Mouse (Mus musculus) erythroid progenitor cell, adult 5-6 weeks (primary cell): Measurements from ENCODE around the gene Mbd5. TPM values are rescaled to one million over a fixed set of nuclear protein-coding genes. Genes with fewer than 3 reads are reported as not detected.

Experiments used
- total RNA-seq, 2 experiments: library from RNA; stranded (forward) in 1 of 2; stranded (reverse) in 1 of 2; fragments of 150-400 nt in 1 of 2; fragments of 186-747, 209-891 nt in 1 of 2; gene quantifications; 2 replicates each; pipeline versions ENCODE4 v1.2.3 to v1.2.4; 2015 to 2017; ENCODE audit warnings: low replicate concordance in 2 of 2

Gene Mbd5
- total RNA-seq, 2 experiments from 2014 or later = 15.4 to 46.9 TPM

Other genes with a start within 250 kb of the Mbd5 start
- 1.8 TPM in 1 of 2 replicates, not detected in the other for gene Acvr2a, start 135.4 kb upstream of the Mbd5 start, total RNA-seq (2015; ENCODE audit: low replicate concordance)
- gene Acvr2a, start 135.4 kb upstream of the Mbd5 start, total RNA-seq (2017; ENCODE audit: low replicate concordance) = 0.39 TPM in 1 of 2 replicates, not detected in the other
- gene Orc4, start 769 bp downstream of the Mbd5 start, total RNA-seq (2015; ENCODE audit: low replicate concordance) = 82.5 and 101 TPM in 2 replicates
- 69.1 and 95.3 TPM in 2 replicates for gene Orc4, start 769 bp downstream of the Mbd5 start, total RNA-seq (2017; ENCODE audit: low replicate concordance)